Mouse (Mus musculus) embryonic fibroblast, embryonic 13.5 days (primary cell): ENCODE measurements at regions not wholly inside any gene's neighbourhood (a gene's known extent, or its start where the extent isn't known, plus 50 kb on each side); places are given as distances from the start of the nearest gene placed in this dataset.

Experiments
- H3K27ac ChIP-seq: 2 replicates; pipeline ENCODE4 v1.5.1; 2012; ENCODE audit warnings: low read length, control low read depth, inconsistent platforms; ENCODE audit not compliant: insufficient read depth
- H3K4me1 ChIP-seq: 2 replicates; pipeline ENCODE4 v1.6.1; 2011; ENCODE audit warnings: low read length; ENCODE audit not compliant: control insufficient read depth, insufficient read depth
- H3K4me3 ChIP-seq: 2 replicates; pipeline ENCODE4 v1.5.1; 2011; ENCODE audit warnings: mild to moderate bottlenecking, control low read depth, low read length; ENCODE audit not compliant: insufficient read depth
- CTCF ChIP-seq: IDR thresholded peaks from 2 replicates; pipeline ENCODE4 v1.5.1; 2011; ENCODE audit warnings: mild to moderate bottlenecking, control low read depth, low read length, moderate library complexity, borderline replicate concordance; ENCODE audit not compliant: insufficient read depth
- POLR2A ChIP-seq: IDR thresholded peaks from 2 replicates; pipeline ENCODE4 v1.6.1; 2011; ENCODE audit warnings: low read depth, mild to moderate bottlenecking, control low read depth, low read length, moderate library complexity

GRCm38 (mm10) chr13:44420941-44421340, 308.3 kb upstream of the Jarid2 start:
- TF ChIP-seq POLR2A (no peak), CTCF (no peak)
- no peaks in the 10 kb centered on the region for H3K4me1 ChIP-seq
- no peak overlapping the region for H3K27ac ChIP-seq
- H3K4me3 ChIP-seq: no peak overlapping the region

- H3K4me1 ChIP-seq: no peaks in the 10 kb centered on the region
- TF ChIP-seq CTCF (no peak), POLR2A (no peak)
- H3K4me3 ChIP-seq: no peak overlapping the region
- H3K27ac ChIP-seq: no peak overlapping the region
These were observed 307.8 kb upstream of the Jarid2 start for GRCm38 (mm10) chr13:44421426-44421825.

DNA sequence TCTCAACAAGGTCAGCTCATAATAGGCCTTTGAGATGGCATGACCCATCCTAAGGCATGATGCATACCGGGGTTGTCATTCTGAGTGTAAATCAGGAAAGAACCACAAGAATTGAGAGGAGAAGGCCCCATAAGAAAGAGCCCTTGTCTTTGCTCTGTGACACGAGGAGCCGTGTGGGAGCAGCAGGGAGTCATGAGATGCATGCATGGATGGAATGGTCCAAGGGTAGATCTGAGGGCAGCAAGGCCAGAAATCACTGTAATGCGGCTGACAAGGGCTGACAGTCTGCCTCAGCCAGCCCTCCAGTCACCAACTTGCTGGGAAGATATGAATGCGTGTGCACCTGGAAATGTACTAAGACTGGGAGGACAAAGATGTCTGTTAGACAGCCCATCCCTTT, 307.4 kb upstream of the Jarid2 start:
- TF ChIP-seq POLR2A (no peak), CTCF (no peak)
- no peaks in the 10 kb centered on the region for H3K4me1 ChIP-seq
- H3K27ac ChIP-seq: no peak overlapping the region

DNA sequence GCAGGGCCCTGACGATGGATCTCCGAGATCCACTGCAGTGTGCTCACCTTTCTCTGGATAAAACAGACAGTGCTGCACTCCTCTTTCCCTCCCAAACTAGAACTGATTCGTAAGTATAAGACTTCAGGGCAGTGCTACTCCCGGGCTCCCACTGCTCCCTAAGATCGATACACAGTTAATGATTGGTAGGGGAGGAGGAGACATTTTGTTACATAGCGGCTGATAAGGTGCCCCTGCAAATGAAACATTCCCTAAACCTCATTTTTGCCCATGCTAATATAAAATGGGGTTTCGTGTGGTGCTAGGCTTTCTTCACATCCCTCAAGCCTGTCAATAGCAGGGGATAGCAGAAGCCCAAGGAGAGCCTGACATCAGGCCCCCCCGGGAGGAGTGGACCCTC, 298.8 kb upstream of the Jarid2 start:
- no peaks in the 10 kb centered on the region for H3K4me1 ChIP-seq
- no peak overlapping the region for H3K4me3 ChIP-seq
- TF ChIP-seq POLR2A (no peak), CTCF (no peak)
- H3K27ac ChIP-seq: no peak overlapping the region

More for the DNA sequence above, 307.4 kb upstream of the Jarid2 start:
- no peak overlapping the region for H3K4me3 ChIP-seq

DNA sequence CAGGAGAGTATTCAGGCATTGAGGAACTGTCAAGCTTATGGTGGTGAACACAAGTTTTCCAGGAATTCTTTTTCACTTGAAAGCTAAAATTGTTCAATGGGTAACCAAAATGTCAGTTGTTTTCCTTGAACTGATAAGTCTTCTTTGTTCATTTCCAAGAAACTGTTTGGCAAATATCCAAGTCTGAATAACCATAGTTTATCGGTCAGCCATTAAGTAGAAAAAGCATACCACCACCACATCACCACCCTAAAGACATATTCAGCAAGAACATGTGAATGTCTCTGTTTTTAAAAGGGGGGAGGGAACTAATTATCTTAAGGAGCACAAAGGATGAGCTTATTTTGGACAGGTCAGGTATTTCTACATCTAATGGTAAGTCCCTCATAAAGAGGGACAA, 291.6 kb upstream of the Jarid2 start:
- no peak for TF ChIP-seq POLR2A
- TF ChIP-seq CTCF: no peak
- no peak overlapping the region for H3K4me3 ChIP-seq
- 0 out of 2 replicates have a peak, but pooled peaks cover 2% of the 10 kb centered on the region for H3K4me1 ChIP-seq
- H3K27ac ChIP-seq: no peak overlapping the region

GRCm38 (mm10) chr13:44441061-44441460, 288.2 kb upstream of the Jarid2 start:
- TF ChIP-seq POLR2A (no peak), CTCF (no peak)
- H3K27ac ChIP-seq: no peak overlapping the region
- no peak overlapping the region for H3K4me3 ChIP-seq
- 0 out of 2 replicates have a peak, but pooled peaks cover 2% of the 10 kb centered on the region for H3K4me1 ChIP-seq

- H3K4me1 ChIP-seq: no peaks in the 10 kb centered on the region
- H3K4me3 ChIP-seq: no peak overlapping the region
- H3K27ac ChIP-seq: no peak overlapping the region
- TF ChIP-seq POLR2A (no peak), CTCF (no peak)
These were observed 280.0 kb upstream of the Jarid2 start for GRCm38 (mm10) chr13:44449216-44449830.

DNA sequence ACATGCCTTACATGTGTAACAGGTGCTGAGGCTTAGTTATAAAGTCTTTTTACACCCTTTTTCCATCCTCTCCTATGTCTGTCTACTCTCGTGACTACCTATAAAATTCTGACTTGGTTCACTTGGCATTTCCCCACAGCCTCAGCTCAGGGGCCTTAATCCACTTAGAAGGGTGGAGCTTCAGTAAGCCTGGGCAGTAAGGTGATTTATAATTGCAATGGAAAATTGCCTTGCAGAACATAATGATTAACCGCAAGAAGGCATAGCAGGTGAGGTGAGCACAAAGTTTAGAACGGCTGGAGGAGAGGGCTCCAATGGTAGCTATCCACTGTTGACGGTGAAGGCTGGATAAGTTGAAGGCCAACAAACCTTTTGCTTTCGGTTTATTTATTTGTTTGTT, 278.1 kb upstream of the Jarid2 start:
- H3K27ac ChIP-seq: no peak overlapping the region
- no peak overlapping the region for H3K4me3 ChIP-seq
- no peaks in the 10 kb centered on the region for H3K4me1 ChIP-seq
- TF ChIP-seq POLR2A (no peak), CTCF (no peak)

DNA sequence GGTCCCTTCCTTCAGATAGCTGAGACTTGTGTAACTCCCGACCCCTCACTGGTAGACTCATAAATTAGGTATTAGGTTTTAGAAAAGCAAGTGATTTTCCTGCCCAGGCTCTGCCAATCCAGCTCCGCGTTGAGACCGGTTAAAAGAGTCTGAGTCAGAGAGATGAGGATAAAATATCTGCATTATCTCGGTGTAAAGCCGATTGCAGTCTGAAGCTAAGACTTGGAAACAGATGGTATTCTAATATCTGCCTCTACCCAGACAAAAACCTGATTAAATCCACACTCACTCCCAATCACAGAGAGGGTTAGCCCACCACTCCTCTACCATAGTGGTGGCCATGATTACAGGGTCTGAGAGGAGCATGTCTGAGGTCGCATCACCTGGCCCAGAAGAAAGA, 276.1 kb upstream of the Jarid2 start:
- Histone ChIP-seq H3K27ac (no peak overlapping the region), H3K4me3 (no peak overlapping the region), H3K4me1 (no peaks in the 10 kb centered on the region)
- TF ChIP-seq CTCF (no peak), POLR2A (no peak)

DNA sequence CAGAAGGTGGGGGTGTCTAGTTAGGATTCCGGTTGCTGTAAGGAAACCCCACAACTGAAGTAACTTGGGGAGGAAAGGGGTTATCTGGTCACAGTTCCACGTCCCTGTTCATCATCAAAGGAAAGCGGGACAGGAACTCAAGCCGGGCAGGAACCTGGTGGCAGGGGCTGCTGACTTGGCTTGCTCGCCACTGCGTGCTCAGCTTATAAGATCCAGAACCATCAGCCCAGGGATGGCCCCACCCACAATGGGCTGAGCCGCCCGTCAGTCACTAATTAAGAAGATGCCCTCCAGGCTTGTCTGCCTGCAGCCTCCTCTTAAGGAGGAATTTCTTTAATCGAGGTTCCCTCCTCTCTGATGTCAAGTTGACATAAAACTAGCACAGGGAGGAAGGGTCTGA, 275.1 kb upstream of the Jarid2 start:
- TF ChIP-seq CTCF (no peak), POLR2A (no peak)
- Histone ChIP-seq H3K4me1 (no peaks in the 10 kb centered on the region), H3K27ac (no peak overlapping the region), H3K4me3 (no peak overlapping the region)

DNA sequence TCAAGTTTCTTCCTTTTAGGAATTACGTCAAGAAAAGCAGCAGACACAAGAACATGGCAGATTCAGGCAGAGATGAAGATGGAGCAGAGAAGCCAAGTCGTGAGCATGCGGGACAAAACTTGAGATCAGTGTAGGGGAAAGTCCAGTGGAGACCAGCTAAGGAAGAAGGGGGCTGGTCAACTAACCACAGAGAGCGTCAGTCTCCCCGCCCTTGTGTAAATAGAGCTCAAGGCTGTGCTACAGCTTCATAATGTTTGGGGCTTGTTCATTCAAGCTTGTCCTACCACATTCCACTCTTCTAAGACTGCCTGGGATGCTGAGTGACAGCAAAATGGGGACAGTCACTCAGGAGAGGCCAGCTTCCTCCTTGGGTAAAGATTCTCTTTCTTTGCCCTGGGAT, 274.1 kb upstream of the Jarid2 start:
- no peak for TF ChIP-seq CTCF
- TF ChIP-seq POLR2A: no peak
- H3K4me3 ChIP-seq: no peak overlapping the region
- H3K4me1 ChIP-seq: no peaks in the 10 kb centered on the region
- H3K27ac ChIP-seq: no peak overlapping the region
